Mouse (Mus musculus) layer of hippocampus, postnatal 10 days (tissue): ENCODE results near the gene Olfr605. TPM values are rescaled to one million over a fixed set of nuclear protein-coding genes. Genes with fewer than 3 reads are reported as not detected.
"Not testable (repeated sequence)": the region's sequence is repeated elsewhere in the genome, so short reads cannot be mapped to it uniquely, and the experiment has no call there.

ENCODE experiments used
- DNase-seq, 2 experiments: peaks; one replicate each; pipeline ENCODE4 v3.0.0; 2021; ENCODE audit warnings: low spot score in 2 of 2
- long read RNA-seq: library from polyadenylated mRNA; stranded (forward); transcript quantifications from one replicate; pipeline ENCODE4 v2.0.0, GENCODE M21; 2023
- microRNA-seq, 2 experiments: library from miRNA; unstranded; fragments of <30 nt; microRNA quantifications; one replicate each; pipeline ENCODE4 v1.2.0; 2021
- total RNA-seq, 2 experiments: library from RNA; stranded (reverse); gene quantifications; 2 replicates each; pipeline ENCODE4 v1.2.3; 2021

Olfr605 gene
- not detected for total RNA-seq
- long read RNA-seq = 0 reads

- no peak for DNase-seq
These were observed at the start of gene Olfr605 for GRCm38 (mm10) chr7:103445339-103445738. Olfr605 (minus strand) TSS chr7:103445439.

- not testable (repeated sequence) for DNase-seq
These were observed 31.9 kb upstream of the Olfr605 start for GRCm38 (mm10) chr7:103477106-103477505.

- DNase-seq = no peak
These were observed 24.3 kb upstream of the Olfr605 start, which contains the start of gene Olfr608 for GRCm38 (mm10) chr7:103469577-103469976. Olfr608 (plus strand) TSS chr7:103469877.

- DNase-seq = no peak
These were observed 15.4 kb upstream of the Olfr605 start for GRCm38 (mm10) chr7:103460590-103460989.

- no peak for DNase-seq
These were observed 3.5 kb upstream of the Olfr605 start, which contains the start of gene Olfr606 for GRCm38 (mm10) chr7:103448746-103449145. Olfr606 (plus strand) TSS chr7:103449046.

GRCm38 (mm10) chr7:103414772-103415171 lies 30.5 kb downstream of the Olfr605 start, which contains the start of gene Usp17lc:
Usp17lc (plus strand) TSS chr7:103415072.
- not testable (repeated sequence) for DNase-seq

- not testable (repeated sequence) for DNase-seq
These were observed 38.7 kb downstream of the Olfr605 start for GRCm38 (mm10) chr7:103406521-103407055.

GRCm38 (mm10) chr7:103398981-103399380 lies 46.3 kb downstream of the Olfr605 start:
- no peak for DNase-seq

GRCm38 (mm10) chr7:103397758-103398157 lies 47.5 kb downstream of the Olfr605 start:
- DNase-seq = no peak

Small RNA genes lying within 50 kb of the gene (microRNA-seq; reads per million reads assigned to microRNA genes)
- 0 reads per million in 2 experiments for gene Gm25774

Other genes with a start within 250 kb of the Olfr605 start
- gene Olfr593, start 233.6 kb downstream of the Olfr605 start, total RNA-seq = not detected
- gene Olfr594, start 228.4 kb downstream of the Olfr605 start, total RNA-seq = not detected
- not detected for gene Usp17ld, start 192.9 kb downstream of the Olfr605 start, total RNA-seq
- not detected for gene Olfr596, start 139.8 kb downstream of the Olfr605 start, total RNA-seq
- not detected for gene Olfr597, start 129.1 kb downstream of the Olfr605 start, total RNA-seq
- not detected for gene Olfr598, start 121.9 kb downstream of the Olfr605 start, total RNA-seq
- gene Olfr599, start 109.5 kb downstream of the Olfr605 start, total RNA-seq = not detected
- gene Olfr600, start 95.8 kb downstream of the Olfr605 start, total RNA-seq = not detected
- gene Olfr601, start 82.8 kb downstream of the Olfr605 start, total RNA-seq = not detected
- gene Olfr603, start 59.3 kb downstream of the Olfr605 start, total RNA-seq = not detected
- gene Usp17lc, start 30.4 kb downstream of the Olfr605 start, total RNA-seq = not detected
- not detected for gene Olfr606, start 3.6 kb upstream of the Olfr605 start, total RNA-seq
- not detected for gene Olfr607, start 18.7 kb upstream of the Olfr605 start, total RNA-seq
- not detected for gene Olfr608, start 24.4 kb upstream of the Olfr605 start, total RNA-seq
- gene Olfr609, start 52.6 kb upstream of the Olfr605 start, total RNA-seq = not detected
- not detected for gene Olfr610, start 66.7 kb upstream of the Olfr605 start, total RNA-seq
- gene Olfr611, start 75.4 kb upstream of the Olfr605 start, total RNA-seq = not detected
- not detected for gene Olfr612, start 97.3 kb upstream of the Olfr605 start, total RNA-seq
- gene Olfr613, start 102.6 kb upstream of the Olfr605 start, total RNA-seq = not detected
- not detected for gene Olfr615, start 110.6 kb upstream of the Olfr605 start, total RNA-seq
- gene Olfr616, start 123.7 kb upstream of the Olfr605 start, total RNA-seq = not detected
- gene Olfr617, start 127.6 kb upstream of the Olfr605 start, total RNA-seq = not detected
- gene Olfr618, start 144.7 kb upstream of the Olfr605 start, total RNA-seq = not detected
- not detected for gene Olfr619, start 155.1 kb upstream of the Olfr605 start, total RNA-seq
- gene Olfr620, start 167.1 kb upstream of the Olfr605 start, total RNA-seq = not detected
- not detected for gene Olfr622, start 197.3 kb upstream of the Olfr605 start, total RNA-seq
- gene Olfr623, start 218.3 kb upstream of the Olfr605 start, total RNA-seq = not detected
- gene Olfr624, start 225.8 kb upstream of the Olfr605 start, total RNA-seq = under 1 TPM in 1 of 2 experiments, not detected in 1; 0.21 TPM
- not detected for gene Olfr625-ps1, start 237.3 kb upstream of the Olfr605 start, total RNA-seq